Mouse (Mus musculus): ENCODE measurements around the gene Rdh12.

The Rdh12 gene

DNA sequence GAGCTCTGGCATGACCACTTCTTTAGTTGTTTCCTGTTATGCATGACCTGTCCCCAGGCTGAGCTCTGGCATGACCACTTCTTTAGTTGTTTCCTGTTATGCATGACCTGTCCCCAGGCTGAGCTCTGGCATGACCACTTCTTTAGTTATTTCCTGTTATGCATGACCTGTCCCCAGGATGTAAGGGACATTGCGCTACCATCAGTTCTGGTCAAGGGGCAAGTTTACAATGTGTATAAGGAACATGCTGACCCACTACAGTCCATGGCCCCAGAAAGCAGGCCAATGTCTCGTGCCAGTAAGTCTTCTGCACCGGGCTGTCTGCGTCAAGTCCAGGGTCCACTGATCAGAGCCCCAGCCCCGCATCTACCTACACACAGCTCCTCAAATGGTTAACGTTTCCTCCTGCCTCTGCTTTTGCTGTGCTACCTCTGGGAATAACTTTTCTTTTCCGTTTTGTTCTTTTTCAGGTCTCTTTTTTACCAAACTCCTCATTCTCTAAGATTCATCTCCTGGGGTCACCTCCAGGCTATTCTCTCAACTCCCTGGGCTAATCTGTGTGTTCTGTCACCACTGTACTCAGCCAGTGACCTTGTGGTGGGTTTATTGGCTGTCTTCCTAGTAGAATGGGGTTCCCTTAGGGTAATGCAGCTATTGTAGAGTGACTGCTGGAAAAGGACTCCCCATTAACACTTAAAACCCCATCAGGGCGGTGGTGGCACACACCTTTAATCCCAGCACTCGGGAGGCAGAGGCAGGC is 44.8 kb downstream of the Rdh12 start:
- DNase-seq (ENCODE audit: low read depth, low spot score), result no peak

DNA sequence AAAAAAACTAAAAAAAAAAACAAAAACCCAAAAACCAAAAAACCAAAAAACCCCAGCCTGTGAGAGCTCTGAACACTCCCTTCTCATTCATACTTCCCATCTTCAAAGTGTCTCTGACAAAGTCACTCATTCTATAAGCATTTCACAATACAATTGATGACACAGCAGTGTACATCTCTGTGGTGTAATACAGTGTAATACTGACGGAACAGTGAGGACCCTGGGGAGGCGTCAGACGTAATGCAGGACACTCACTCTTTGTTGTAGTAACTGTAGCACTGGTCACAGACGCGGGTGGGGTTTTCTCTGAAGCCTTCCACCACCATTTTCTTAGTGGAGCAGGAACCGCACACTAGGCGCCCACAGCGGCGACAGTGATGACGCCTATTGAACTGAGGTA is 46.3 kb downstream of the Rdh12 start:
- DNase-seq (ENCODE audit: low read depth, low spot score), result no peak

- no peak for DNase-seq (ENCODE audit: low read depth, low spot score)
Measured at GRCm38 (mm10) chr12:79260154-79260553, 51.4 kb downstream of the Rdh12 start.

- peak; percentile 25 for DNase-seq (ENCODE audit: low read depth, low spot score)
Measured at GRCm38 (mm10) chr12:79261035-79261434, 52.3 kb downstream of the Rdh12 start.

All from CD4-positive, CD25-positive, alpha-beta regulatory T cell, adult 2 months (primary cell).